Mouse (Mus musculus) CH12.LX (cell line): ENCODE measurements around the gene Hist1h2bk.

Source experiments
- CTCF ChIP-seq, 2 experiments: IDR thresholded peaks in 1 of 2; conservative IDR thresholded peaks in 1 of 2; 2 replicates each; pipeline ENCODE4 v1.5.1; 2011 to 2012; ENCODE audit warnings: low read depth in 2 of 2, low read length in 2 of 2, improper control_type of control experiment in 1 of 2, inconsistent platforms in 1 of 2, mild to moderate bottlenecking in 1 of 2, moderate library complexity in 1 of 2
- E2F4 ChIP-seq: IDR thresholded peaks from 2 replicates; pipeline ENCODE4 v1.6.1; 2011; ENCODE audit warnings: low read depth, low read length, improper control_type of control experiment; ENCODE audit not compliant: insufficient replicate concordance
- EP300 ChIP-seq: IDR thresholded peaks from 2 replicates; pipeline ENCODE4 v1.6.1; 2011; ENCODE audit warnings: low read length, improper control_type of control experiment
- HCFC1 ChIP-seq: IDR thresholded peaks from 2 replicates; pipeline ENCODE4 v1.6.1; 2012; ENCODE audit warnings: low read depth, mild to moderate bottlenecking, inconsistent platforms, low read length, improper control_type of control experiment
- MAFK ChIP-seq: IDR thresholded peaks from 2 replicates; pipeline ENCODE4 v1.6.1; 2011; ENCODE audit warnings: low read length, improper control_type of control experiment; ENCODE audit not compliant: insufficient replicate concordance
- MEF2A ChIP-seq: IDR thresholded peaks from 2 replicates; pipeline ENCODE4 v1.6.1; 2014; ENCODE audit warnings: low read depth, mild to moderate bottlenecking, inconsistent platforms, low read length, improper control_type of control experiment, borderline replicate concordance
- POLR2A ChIP-seq: IDR thresholded peaks from 2 replicates; pipeline ENCODE4 v1.6.1; 2011; ENCODE audit warnings: low read depth, mild to moderate bottlenecking, improper control_type of control experiment, low read length
- POLR2AphosphoS2 ChIP-seq: IDR thresholded peaks from 2 replicates; pipeline ENCODE4 v1.6.1; 2011; ENCODE audit warnings: low read depth, low read length, improper control_type of control experiment

DNA sequence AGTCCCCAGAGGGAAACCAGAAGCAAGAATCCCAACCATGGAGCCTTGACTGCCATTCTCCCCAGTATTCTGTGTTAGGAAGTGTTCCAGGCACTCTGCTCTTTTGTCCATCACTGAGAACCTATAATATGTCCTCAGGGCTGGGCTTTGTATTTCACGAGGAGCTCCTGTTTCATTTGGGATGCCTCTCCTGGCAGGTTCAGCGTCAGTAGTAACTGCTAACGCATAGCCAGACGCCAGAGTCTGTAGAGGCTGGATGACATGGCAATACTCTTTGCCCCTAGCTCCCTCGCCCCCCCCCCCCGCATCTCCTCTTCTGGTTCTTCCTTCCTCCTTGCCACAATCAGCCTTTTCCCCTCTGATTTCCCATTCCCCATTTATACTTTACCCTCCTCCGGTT lies 26.0 kb upstream of the Hist1h2bk start, which contains the start of gene Prss16:
- TF ChIP-seq POLR2A (no peak), CTCF (conservative IDR thresholded peaks at IDR 0.05 in 1 of 2, IDR thresholded peaks at IDR 0.05 in 1 of 2; ENCODE audit: low read depth in 2 of 2, low read length in 2 of 2) (no peak), MEF2A (no peak), EP300 (no peak), MAFK (no peak), HCFC1 (no peak), E2F4 (no peak), POLR2AphosphoS2 (no peak)
